Mouse (Mus musculus) CH12.LX (cell line): Measurements from ENCODE around the gene Ddx39.

ENCODE experiments used
- CTCF ChIP-seq, 2 experiments: IDR thresholded peaks in 1 of 2; conservative IDR thresholded peaks in 1 of 2; 2 replicates each; pipeline ENCODE4 v1.5.1; 2011 to 2012; ENCODE audit warnings: low read depth in 2 of 2, low read length in 2 of 2, improper control_type of control experiment in 1 of 2, inconsistent platforms in 1 of 2, mild to moderate bottlenecking in 1 of 2, moderate library complexity in 1 of 2
- MAX ChIP-seq: IDR thresholded peaks from 2 replicates; pipeline ENCODE4 v1.6.1; 2011; ENCODE audit warnings: low read length, improper control_type of control experiment
- MEF2A ChIP-seq: IDR thresholded peaks from 2 replicates; pipeline ENCODE4 v1.6.1; 2014; ENCODE audit warnings: low read depth, mild to moderate bottlenecking, inconsistent platforms, low read length, improper control_type of control experiment, borderline replicate concordance
- PAX5 ChIP-seq: IDR thresholded peaks from 2 replicates; pipeline ENCODE4 v1.6.1; 2012; ENCODE audit warnings: low read length, inconsistent platforms, mixed read lengths
- POLR2A ChIP-seq: IDR thresholded peaks from 2 replicates; pipeline ENCODE4 v1.6.1; 2011; ENCODE audit warnings: low read depth, mild to moderate bottlenecking, improper control_type of control experiment, low read length
- POLR2AphosphoS2 ChIP-seq: IDR thresholded peaks from 2 replicates; pipeline ENCODE4 v1.6.1; 2011; ENCODE audit warnings: low read depth, low read length, improper control_type of control experiment
- USF1 ChIP-seq: IDR thresholded peaks from 2 replicates; pipeline ENCODE4 v1.6.1; 2014; ENCODE audit warnings: low read depth, mild to moderate bottlenecking, inconsistent platforms, low read length, improper control_type of control experiment
- ZKSCAN1 ChIP-seq: IDR thresholded peaks from 2 replicates; pipeline ENCODE4 v1.6.1; 2012; ENCODE audit warnings: low read depth, inconsistent platforms, low read length, improper control_type of control experiment, borderline replicate concordance
- ZNF384 ChIP-seq: IDR thresholded peaks from 2 replicates; pipeline ENCODE4 v1.6.1; 2012; ENCODE audit warnings: low read depth, low read length, improper control_type of control experiment, inconsistent platforms

DNA sequence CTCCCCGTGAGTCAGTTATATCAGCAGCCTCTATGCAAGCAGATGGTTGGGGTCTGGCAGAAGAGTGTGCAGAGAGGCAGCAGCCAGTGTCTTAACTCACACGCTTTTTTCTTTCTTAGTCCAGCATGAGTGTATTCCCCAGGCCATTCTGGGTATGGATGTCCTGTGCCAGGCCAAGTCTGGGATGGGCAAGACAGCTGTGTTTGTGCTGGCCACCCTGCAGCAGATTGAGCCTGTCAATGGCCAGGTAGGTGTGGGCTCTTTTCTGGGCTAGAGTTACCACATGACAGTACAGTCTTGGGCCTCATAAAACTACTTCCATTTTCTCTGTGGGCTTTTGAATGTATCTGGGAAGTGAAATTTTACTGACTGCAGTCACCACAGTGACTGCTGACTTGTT lies 4.7 kb downstream of the Ddx39 start:
- TF ChIP-seq CTCF (conservative IDR thresholded peaks at IDR 0.05 in 1 of 2, IDR thresholded peaks at IDR 0.05 in 1 of 2; ENCODE audit: low read depth in 2 of 2, low read length in 2 of 2) (no peak), USF1 (no peak), POLR2AphosphoS2 (no peak), MAX (no peak), MEF2A (no peak), ZKSCAN1 (no peak), ZNF384 (no peak), POLR2A (no peak), PAX5 (no peak)
